Mouse (Mus musculus) liver, embryonic 11.5 days (tissue): ENCODE results near the gene BC030499. TPM values are rescaled to one million over a fixed set of nuclear protein-coding genes. Genes with fewer than 3 reads are reported as not detected.
A peak's percentile ranks its signal among the peaks of the same experiment; 100 is the strongest.

Source experiments
- ATAC-seq: fragments of 200-750 bp; cut with Nextera tagmentation; replicated peaks from 2 replicates; pipeline ENCODE4 v1.8.0; 2017; ENCODE audit warnings: moderate number of reproducible peaks, mild to moderate bottlenecking, moderate TSS enrichment, moderate library complexity; ENCODE audit not compliant: low FRiP score
- DNase-seq: peaks from one replicate; pipeline ENCODE4 v3.0.0-alpha.2; 2017; ENCODE audit warnings: low spot score
- H3K27ac ChIP-seq: fragments of 300-500 bp; sonication (generic); 2 replicates; pipeline ENCODE4 v1.5.1; 2014; ENCODE audit warnings: mild to moderate bottlenecking, low read depth, low read length, control low read depth
- H3K27me3 ChIP-seq: fragments of 300-500 bp; sonication (generic); replicated peaks from 2 replicates; pipeline ENCODE4 v1.6.1; 2014; ENCODE audit warnings: low read length, mixed read lengths; ENCODE audit not compliant: control insufficient read depth, insufficient read depth
- H3K36me3 ChIP-seq: fragments of 300-500 bp; sonication (generic); 2 replicates; pipeline ENCODE4 v1.6.1; 2014; ENCODE audit warnings: mild to moderate bottlenecking, low read length, moderate library complexity, mixed read lengths; ENCODE audit not compliant: control insufficient read depth, insufficient read depth
- H3K4me1 ChIP-seq: fragments of 300-500 bp; sonication (generic); replicated peaks from 2 replicates; pipeline ENCODE4 v1.6.1; 2014; ENCODE audit warnings: low read length, mixed read lengths; ENCODE audit not compliant: control insufficient read depth, insufficient read depth
- H3K4me2 ChIP-seq: fragments of 300-500 bp; sonication (generic); 2 replicates; pipeline ENCODE4 v1.6.1; 2014; ENCODE audit warnings: mild to moderate bottlenecking, control low read depth, moderate library complexity
- H3K4me3 ChIP-seq: fragments of 300-500 bp; sonication (generic); 2 replicates; pipeline ENCODE4 v1.5.1; 2014; ENCODE audit warnings: low read depth, low read length, control low read depth
- H3K9ac ChIP-seq: fragments of 300-500 bp; sonication (generic); 2 replicates; pipeline ENCODE4 v1.6.1; 2014; ENCODE audit warnings: low read depth, low read length, control low read depth
- H3K9me3 ChIP-seq: fragments of 300-500 bp; sonication (generic); 2 replicates; pipeline ENCODE4 v1.6.1; 2016; ENCODE audit warnings: low read length, inconsistent platforms, mixed read lengths; ENCODE audit not compliant: control insufficient read depth
- WGBS: fragments of 180-500 bp; shearing (Covaris S2); extraction: QIAGEN DNeasy Blood & Tissue Kit; methylation state at CpG from one replicate; pipeline ENCODE4 v1.1.7; 2014; 5-methylcytosine and 5-hydroxymethylcytosine counted together
- polyA plus RNA-seq: library from polyadenylated mRNA; unstranded; fragments of >200 nt; fragmentation: Nextera tagmentation; extraction: Ambion mirVana; gene quantifications from 2 replicates; pipeline ENCODE4 v1.2.1, GENCODE M21; 2014

BC030499 gene
- polyA plus RNA-seq, 1 experiment from 2014 or later: 0.36 TPM

DNA sequence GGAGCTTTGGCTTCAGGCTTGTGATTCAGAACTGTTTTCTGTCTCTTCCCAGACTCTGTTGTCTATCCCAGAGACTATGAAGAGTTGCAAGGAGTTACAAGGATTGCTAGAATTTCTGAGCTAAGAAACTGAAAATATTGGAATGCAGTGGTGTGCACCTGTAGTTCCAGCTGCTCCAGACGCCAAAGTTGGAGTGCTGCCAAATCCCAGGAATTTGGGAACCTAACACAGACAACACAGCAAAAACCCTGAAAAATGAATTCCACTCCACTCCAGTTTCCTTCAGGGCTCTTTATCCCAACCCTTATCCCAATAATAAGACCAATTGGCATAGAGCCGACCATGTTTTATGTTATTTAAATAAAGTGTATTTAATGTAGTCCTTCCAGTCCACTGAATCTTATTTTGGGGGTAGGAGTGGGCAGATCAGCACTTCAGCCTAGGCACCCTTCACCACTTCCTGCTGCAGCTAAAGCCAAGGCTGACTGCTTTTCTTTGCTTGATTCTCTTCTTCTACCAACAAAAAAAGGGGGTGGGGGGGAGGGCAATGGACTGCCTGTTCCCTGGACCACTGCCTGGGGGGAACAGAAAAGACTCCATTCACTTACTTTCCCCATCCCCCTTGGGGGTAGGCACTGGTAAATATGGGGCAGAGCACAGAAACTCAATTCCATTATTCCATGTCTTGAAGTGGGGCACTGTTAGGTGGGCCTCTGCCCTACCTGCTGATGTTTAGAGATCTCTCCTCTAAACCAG lies 31.6 kb downstream of the BC030499 start:
- 67% methylated on average over 2 of the region's 2 CpGs for WGBS
- ATAC-seq (0 out of 2 replicates have a peak, but pooled peaks have one; percentile 11), DNase-seq (no peak)
- Histone ChIP-seq H3K9ac (no peak overlapping the region), H3K9me3 (no peaks in the 10 kb centered on the region), H3K36me3 (peaks cover 42% of the 10 kb centered on the region), H3K27me3 (no peaks in the 10 kb centered on the region), H3K4me2 (peak overlapping the region; percentile 59), H3K4me1 (peaks cover 9% of the 10 kb centered on the region), H3K27ac (no peak overlapping the region), H3K4me3 (no peak overlapping the region)

DNA sequence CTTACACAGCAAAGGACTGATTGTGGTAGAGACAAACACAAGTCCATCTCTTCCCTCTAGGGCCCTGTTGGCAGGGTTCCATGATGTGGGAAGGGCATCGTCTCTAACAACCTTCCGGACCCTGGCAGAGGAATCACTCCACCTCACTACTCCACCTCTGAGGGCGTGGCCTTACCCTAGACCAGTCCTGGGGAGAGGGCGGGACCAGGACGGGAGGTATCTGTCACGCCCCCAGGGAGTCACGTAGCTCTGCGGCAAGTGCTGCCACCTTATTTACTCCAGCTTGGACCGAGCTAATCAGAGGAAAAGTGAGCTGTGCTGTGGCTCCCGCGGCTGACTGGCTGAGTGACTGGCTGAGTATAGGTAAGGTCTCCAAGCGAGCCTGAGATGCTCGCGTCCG lies 32.2 kb downstream of the BC030499 start, which contains the start of gene Aldoc:
TSS of gene Aldoc (plus strand) at position 109 of the 400 bp plus-strand sequence.
- Histone ChIP-seq H3K4me1 (peaks cover 9% of the 10 kb centered on the region), H3K36me3 (peaks cover 36% of the 10 kb centered on the region), H3K4me3 (no peak within 1 kb of the TSS), H3K9me3 (no peaks in the 10 kb centered on the region), H3K27ac (peak within 1 kb of the TSS; percentile 26; the same call in 1 of the 2 replicates), H3K27me3 (no peaks in the 10 kb centered on the region), H3K9ac (no peak within 1 kb of the TSS; the same call in 1 of the 2 replicates), H3K4me2 (peak within 1 kb of the TSS; percentile 59)
- 7% methylated on average over 15 of the region's 15 CpGs for WGBS
- ATAC-seq (peak; percentile 97), DNase-seq (peak; percentile 80)

DNA sequence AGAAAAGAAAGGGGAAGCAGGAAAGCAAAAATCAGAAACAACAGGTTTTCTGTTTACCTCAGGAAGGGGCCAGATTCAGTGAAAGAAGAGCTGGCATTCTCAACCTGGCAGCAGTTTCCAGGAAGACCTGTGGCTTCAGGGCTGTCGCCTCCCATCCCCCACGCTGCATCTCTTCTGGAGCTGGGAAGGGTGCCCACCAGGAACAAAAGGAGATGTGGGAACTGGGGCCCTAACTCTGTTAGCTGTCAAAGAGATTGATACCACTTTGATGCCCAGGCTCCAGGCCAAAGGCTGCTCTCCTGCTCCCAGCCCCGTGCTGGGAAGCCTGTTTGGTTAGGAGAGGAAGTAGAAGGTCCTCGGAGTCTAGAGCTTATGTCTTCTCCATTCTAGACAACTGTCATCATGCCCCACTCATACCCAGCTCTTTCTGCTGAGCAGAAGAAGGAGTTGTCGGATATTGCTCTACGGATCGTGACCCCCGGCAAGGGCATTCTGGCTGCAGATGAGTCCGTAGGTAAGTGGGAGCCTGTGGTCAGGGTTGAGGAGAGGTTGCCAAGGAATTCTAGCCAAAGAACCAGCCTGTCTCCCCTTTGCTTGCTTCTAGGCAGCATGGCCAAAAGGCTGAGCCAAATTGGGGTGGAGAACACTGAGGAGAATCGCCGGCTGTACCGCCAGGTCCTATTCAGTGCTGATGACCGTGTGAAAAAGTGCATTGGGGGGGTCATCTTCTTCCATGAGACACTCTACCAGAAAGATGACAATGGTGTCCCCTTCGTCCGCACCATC lies 33.6 kb downstream of the BC030499 start:
- H3K4me2 ChIP-seq: no peak overlapping the region
- peaks cover 12% of the 10 kb centered on the region for H3K4me1 ChIP-seq
- H3K4me3 ChIP-seq: no peak overlapping the region
- H3K27me3 ChIP-seq: no peaks in the 10 kb centered on the region
- DNase-seq (no peak), ATAC-seq (no peak)
- no peak overlapping the region for H3K9ac ChIP-seq
- no peak overlapping the region for H3K27ac ChIP-seq
- no peaks in the 10 kb centered on the region for H3K9me3 ChIP-seq
- 83% methylated on average over 15 of the region's 15 CpGs for whole genome bisulfite sequencing
- H3K36me3 ChIP-seq: peaks cover 26% of the 10 kb centered on the region

DNA sequence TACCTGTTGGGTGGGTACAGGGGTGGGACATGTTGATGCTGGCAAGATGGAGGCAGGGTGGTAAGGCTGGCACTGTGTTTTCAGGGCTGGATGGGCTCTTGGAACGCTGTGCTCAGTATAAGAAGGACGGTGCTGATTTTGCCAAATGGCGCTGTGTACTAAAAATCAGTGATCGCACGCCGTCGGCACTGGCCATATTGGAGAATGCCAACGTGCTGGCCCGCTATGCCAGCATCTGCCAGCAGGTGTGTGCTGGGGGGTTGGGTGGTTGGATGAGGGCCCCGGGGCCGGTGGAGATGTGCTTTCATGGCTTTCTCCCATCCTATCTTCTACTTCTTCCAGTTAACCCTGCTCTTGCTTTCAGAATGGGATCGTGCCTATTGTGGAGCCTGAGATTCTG lies 34.3 kb downstream of the BC030499 start:
- H3K4me2 ChIP-seq: no peak overlapping the region
- H3K27me3 ChIP-seq: no peaks in the 10 kb centered on the region
- H3K9ac ChIP-seq: no peak overlapping the region
- peaks cover 19% of the 10 kb centered on the region for H3K36me3 ChIP-seq
- no peak for DNase-seq
- peaks cover 12% of the 10 kb centered on the region for H3K4me1 ChIP-seq
- WGBS: 90% methylated on average over 12 of the region's 12 CpGs
- H3K9me3 ChIP-seq: no peaks in the 10 kb centered on the region
- no peak for ATAC-seq
- H3K4me3 ChIP-seq: no peak overlapping the region
- no peak overlapping the region for H3K27ac ChIP-seq

DNA sequence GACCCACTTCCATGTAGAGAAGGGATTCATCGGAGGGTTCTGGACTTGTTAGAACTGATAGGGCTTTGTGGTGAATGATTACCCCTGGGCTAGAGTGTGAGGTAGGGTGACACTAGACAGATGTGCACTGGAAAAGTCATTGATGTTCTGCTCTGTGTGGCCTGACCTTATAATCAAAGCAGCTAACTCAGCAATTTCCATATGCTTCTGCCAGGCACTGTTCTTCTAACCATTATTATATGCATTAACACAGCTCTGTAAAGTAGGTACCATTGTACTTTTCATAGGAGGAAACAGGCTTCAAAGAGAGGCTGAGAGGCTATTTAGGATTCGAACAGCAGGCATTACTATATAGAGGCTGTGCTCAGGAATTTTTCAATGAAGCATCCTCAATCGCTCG lies 36.6 kb downstream of the BC030499 start:
- Histone ChIP-seq H3K4me2 (no peak overlapping the region), H3K9me3 (no peaks in the 10 kb centered on the region), H3K9ac (no peak overlapping the region), H3K27ac (no peak overlapping the region), H3K27me3 (no peaks in the 10 kb centered on the region), H3K4me1 (peaks cover 12% of the 10 kb centered on the region), H3K4me3 (no peak overlapping the region), H3K36me3 (no peaks in the 10 kb centered on the region)
- 87% methylated on average over 4 of the region's 4 CpGs for WGBS
- ATAC-seq (no peak), DNase-seq (no peak)

DNA sequence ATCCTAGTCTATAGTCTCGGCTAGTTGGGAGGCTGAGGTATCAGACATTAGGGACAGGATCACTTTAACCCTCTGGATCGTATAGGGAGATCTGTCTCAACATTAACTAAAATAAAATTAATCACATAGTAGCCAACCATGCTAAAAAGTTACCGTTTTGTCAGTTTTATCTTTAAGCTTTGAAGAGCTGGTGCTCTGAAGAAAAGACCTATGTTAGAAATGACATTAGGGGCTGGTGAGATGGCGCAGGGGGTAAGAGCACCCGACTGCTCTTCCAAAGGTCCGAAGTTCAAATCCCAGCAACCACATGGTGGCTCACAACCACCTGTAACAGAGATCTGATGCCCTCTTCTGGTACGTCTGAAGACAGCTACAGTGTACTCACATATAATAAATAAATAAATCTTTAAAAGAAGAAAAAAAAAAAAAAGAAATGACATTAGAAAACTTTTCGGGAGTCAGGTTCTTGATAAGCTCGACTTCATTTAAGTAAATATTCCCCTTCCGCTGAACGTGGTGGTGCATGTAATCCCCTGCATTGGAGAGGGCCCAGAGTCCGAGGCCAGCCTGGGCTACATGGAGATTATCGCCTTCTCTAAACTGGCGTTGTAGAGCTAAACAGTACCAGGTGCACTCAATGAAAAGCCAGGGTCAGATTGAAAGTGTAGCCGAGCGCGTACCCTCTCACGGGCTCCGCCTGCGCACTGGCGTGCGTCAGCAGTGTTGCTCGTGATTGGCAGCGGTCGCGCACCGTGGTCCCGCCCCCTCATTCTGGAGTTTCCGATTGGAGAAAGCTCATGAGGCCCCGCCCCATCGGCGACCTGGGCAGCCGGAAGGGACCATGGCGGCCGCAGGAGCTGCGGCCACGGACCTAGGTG lies 37.2 kb downstream of the BC030499 start, which contains the start of gene Pigs:
TSS of gene Pigs (plus strand) at position 782 of the 878 bp plus-strand sequence.
- peaks cover 9% of the 10 kb centered on the region for H3K4me1 ChIP-seq
- H3K36me3 ChIP-seq: peaks cover 4% of the 10 kb centered on the region; the same call in 1 of the 2 replicates
- 10% methylated on average over 37 of the region's 37 CpGs for WGBS
- H3K9ac ChIP-seq: peak within 1 kb of the TSS; percentile 72
- H3K9me3 ChIP-seq: no peaks in the 10 kb centered on the region
- peak within 1 kb of the TSS; percentile 72 for H3K4me3 ChIP-seq
- DNase-seq (peak; percentile 94), ATAC-seq (peak; percentile 95)
- H3K4me2 ChIP-seq: peak within 1 kb of the TSS; percentile 74
- H3K27me3 ChIP-seq: no peaks in the 10 kb centered on the region
- peak within 1 kb of the TSS; percentile 28; the same call in 1 of the 2 replicates for H3K27ac ChIP-seq

DNA sequence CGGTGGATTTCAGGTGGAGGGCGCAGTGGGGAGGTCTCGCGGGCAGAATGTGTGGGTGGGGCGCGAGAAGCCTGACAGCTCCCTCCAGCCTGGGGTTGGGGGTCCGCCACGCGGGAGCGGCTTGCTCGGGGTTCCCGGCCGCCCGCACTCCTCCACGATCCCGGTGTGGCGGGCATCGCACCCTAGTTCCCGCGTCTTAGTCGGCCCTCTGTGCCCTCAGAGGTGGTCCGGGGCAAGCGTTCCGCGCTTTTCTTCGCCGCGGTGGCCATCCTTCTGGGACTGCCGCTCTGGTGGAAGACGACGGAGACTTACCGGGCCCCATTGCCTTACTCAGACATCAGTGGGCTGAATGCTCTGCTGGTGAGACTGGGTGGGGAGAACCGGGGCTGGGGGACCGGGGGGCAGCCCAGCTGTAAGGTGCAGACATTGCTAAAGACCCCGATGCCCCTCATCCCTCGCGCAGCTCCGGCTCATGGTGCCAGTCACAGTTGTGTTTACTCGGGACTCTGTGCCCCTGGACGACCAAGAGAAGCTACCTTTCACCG lies 37.9 kb downstream of the BC030499 start:
- peak overlapping the region; percentile 72 for H3K9ac ChIP-seq
- H3K4me3 ChIP-seq: peak overlapping the region; percentile 72
- H3K36me3 ChIP-seq: peaks cover 10% of the 10 kb centered on the region
- peaks cover 4% of the 10 kb centered on the region for H3K4me1 ChIP-seq
- ATAC-seq (peak; percentile 64), DNase-seq (no peak)
- no peaks in the 10 kb centered on the region for H3K27me3 ChIP-seq
- peak overlapping the region; percentile 74 for H3K4me2 ChIP-seq
- no peaks in the 10 kb centered on the region for H3K9me3 ChIP-seq
- WGBS: under 1% methylated on average over 41 of the region's 41 CpGs
- no peak overlapping the region for H3K27ac ChIP-seq

DNA sequence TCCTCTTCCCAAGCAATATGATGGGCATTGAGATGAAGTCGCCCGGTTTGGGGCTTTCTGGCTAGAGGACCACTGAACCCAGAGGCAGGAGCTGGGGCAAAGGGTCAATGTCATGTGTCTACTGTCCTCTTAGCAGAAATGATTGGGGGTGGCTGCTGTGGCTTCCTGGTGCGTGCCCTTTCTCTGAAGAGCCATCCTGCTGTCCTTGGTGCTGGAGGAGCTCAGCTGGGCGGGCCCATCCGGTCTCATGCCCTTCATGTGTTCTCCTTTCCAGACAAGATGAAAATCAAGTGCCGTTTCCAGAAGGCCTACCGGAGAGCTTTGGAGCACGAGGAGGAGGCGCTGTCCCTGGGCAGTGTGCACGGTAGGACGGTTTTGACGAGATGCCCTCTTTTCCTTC lies 42.0 kb downstream of the BC030499 start:
- Histone ChIP-seq H3K27me3 (no peaks in the 10 kb centered on the region), H3K4me3 (no peak overlapping the region), H3K27ac (no peak overlapping the region), H3K9ac (no peak overlapping the region), H3K36me3 (peaks cover 27% of the 10 kb centered on the region), H3K4me2 (no peak overlapping the region), H3K4me1 (peaks cover 3% of the 10 kb centered on the region; the same call in 1 of the 2 replicates), H3K9me3 (no peaks in the 10 kb centered on the region)
- no peak for DNase-seq
- WGBS: 95% methylated on average over 12 of the region's 12 CpGs
- no peak for ATAC-seq
